Mouse (Mus musculus) erythroblast, adult 5-6 weeks (primary cell): ENCODE measurements around the gene Vmn1r9. TPM values are rescaled to one million over a fixed set of nuclear protein-coding genes. Genes with fewer than 3 reads are reported as not detected.
"Not testable (repeated sequence)": the region's sequence is repeated elsewhere in the genome, so short reads cannot be mapped to it uniquely, and the experiment has no call there.

Source experiments
- ATAC-seq: replicated peaks from 2 replicates; pipeline ENCODE4 v1.8.0; 2016; ENCODE audit warnings: moderate number of reproducible peaks, mild to moderate bottlenecking, moderate TSS enrichment, inconsistent platforms; ENCODE audit not compliant: poor library complexity, low FRiP score, severe bottlenecking
- total RNA-seq, 2 experiments: library from RNA; stranded (forward) in 1 of 2; stranded (reverse) in 1 of 2; fragments of 150-400 nt in 1 of 2; fragments of 200-764, 138-1000 nt in 1 of 2; gene quantifications; 2 replicates each; pipeline versions ENCODE4 v1.2.3 to v1.2.4; 2015 to 2017; ENCODE audit warnings: low replicate concordance in 2 of 2

Vmn1r9 gene
- total RNA-seq (2015; ENCODE audit: low replicate concordance) = not detected in 2 replicates
- total RNA-seq (2017; ENCODE audit: low replicate concordance) = 0.14 TPM in 1 of 2 replicates, not detected in the other

DNA sequence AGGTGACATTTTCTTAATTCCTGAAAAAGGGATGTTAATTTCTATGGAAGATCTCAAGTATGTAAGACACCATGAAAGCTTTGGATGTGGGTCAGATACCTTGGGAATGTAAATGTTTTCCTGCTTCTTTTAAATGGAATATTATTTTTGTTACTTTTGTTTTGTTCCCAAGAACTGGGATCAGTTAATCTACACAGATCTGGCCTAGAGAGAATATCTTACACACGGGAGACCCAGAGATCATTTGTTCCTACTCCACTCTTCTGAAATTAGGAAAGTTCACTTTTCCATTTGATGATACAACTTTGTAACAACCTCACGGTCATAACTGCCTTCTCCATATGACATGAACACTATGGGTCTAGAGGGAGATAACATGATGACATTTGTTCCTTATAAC lies at the start of gene Vmn1r9:
Gene Vmn1r9 (plus strand): TSS at position 301 of the 400 bp plus-strand sequence.
- no peak for ATAC-seq

GRCm38 (mm10) chr6:57025224-57025623 lies 41.4 kb upstream of the Vmn1r9 start, which contains the start of gene Vmn1r7:
Gene Vmn1r7, minus strand, starts transcription at chr6:57025324.
- ATAC-seq = not testable (repeated sequence)

DNA sequence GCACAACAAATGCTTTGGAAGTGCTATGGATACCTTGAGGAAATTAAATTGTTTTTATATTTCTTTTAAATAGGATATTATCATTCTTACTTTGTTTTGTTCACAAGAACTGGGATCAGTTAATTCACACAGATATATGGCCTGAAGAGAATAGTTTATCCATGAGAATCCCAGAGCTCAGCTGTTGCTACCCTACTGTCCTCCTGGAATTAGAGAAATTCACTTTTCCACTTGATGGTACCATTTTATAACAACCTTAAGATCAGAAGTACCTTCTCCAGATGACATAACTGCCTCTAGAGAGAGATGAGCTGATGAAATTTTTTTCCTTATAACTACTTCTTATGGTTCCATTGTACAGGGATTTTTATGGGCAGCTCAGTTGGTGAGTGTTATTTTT lies 34.6 kb upstream of the Vmn1r9 start, which contains the start of gene Vmn1r8:
Gene Vmn1r8 (plus strand): TSS at position 301 of the 400 bp plus-strand sequence.
- no peak for ATAC-seq

DNA sequence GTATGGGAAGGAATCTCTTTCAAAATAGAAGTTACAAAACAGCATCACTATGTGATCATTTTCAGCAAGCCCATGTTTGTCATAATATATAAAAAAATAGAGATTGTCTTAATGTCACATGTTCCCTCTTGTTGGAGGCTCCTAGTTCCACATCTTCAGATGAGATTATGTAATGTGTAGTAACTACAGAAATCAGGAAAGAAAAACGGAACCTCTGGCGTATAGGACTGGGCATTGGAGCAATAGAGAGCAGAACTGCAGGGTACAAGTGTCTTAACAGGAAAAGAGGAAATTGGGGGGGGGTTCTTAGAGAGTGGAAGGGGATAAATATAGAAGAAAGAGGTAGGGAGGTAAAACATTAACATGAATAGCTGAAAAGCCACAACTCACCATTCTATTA lies 31.9 kb upstream of the Vmn1r9 start:
- no peak for ATAC-seq

DNA sequence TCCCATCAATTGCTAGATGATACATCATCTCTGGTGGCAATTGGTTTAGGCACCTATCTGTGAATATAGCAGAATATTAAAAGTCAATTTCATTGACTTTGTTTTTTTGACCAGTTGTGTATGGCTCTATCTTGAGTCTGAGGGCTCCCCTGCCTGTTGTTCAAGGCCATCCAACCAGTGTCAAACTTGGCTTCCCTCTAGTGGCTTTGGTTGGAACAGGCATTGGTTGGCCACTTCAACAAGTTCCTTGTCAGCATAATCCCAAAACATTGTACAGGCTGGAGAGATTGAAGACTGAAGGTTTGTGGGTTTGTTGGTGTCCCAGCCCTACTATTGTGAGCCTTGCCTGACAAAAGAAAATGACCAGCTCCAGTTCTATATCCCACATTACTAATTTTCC lies 2.9 kb upstream of the Vmn1r9 start:
- no peak for ATAC-seq

- ATAC-seq = no peak
These were observed 39.8 kb downstream of the Vmn1r9 start for GRCm38 (mm10) chr6:57106358-57106757.

GRCm38 (mm10) chr6:57109154-57109553 lies 42.6 kb downstream of the Vmn1r9 start, which contains the start of gene Vmn1r10:
Gene Vmn1r10, plus strand, starts transcription at chr6:57109454.
- no peak for ATAC-seq

Other genes starting within 250 kb of the Vmn1r9 start
- 1.3 TPM in 1 of 2 replicates, not detected in the other for gene Fkbp9, start 234.7 kb upstream of the Vmn1r9 start, total RNA-seq (2015; ENCODE audit: low replicate concordance)
- gene Fkbp9, start 234.7 kb upstream of the Vmn1r9 start, total RNA-seq (2017; ENCODE audit: low replicate concordance) = 1.3 and 2.5 TPM in 2 replicates
- gene Nt5c3, start 142.9 kb upstream of the Vmn1r9 start, total RNA-seq (2015; ENCODE audit: low replicate concordance) = 1,582 and 1,701 TPM in 2 replicates
- 1,564 and 2,163 TPM in 2 replicates for gene Nt5c3, start 142.9 kb upstream of the Vmn1r9 start, total RNA-seq (2017; ENCODE audit: low replicate concordance)
- gene Vmn1r4, start 142.8 kb upstream of the Vmn1r9 start, total RNA-seq (2015; ENCODE audit: low replicate concordance) = 1.5 TPM in 1 of 2 replicates, not detected in the other
- gene Vmn1r4, start 142.8 kb upstream of the Vmn1r9 start, total RNA-seq (2017; ENCODE audit: low replicate concordance) = 0.56 and 1.7 TPM in 2 replicates
- 0.77 TPM in 1 of 2 replicates, not detected in the other for gene Vmn1r5, start 96.5 kb upstream of the Vmn1r9 start, total RNA-seq (2015; ENCODE audit: low replicate concordance)
- not detected in 2 replicates for gene Vmn1r5, start 96.5 kb upstream of the Vmn1r9 start, total RNA-seq (2017; ENCODE audit: low replicate concordance)
- gene Vmn1r6, start 69.5 kb upstream of the Vmn1r9 start, total RNA-seq (2015; ENCODE audit: low replicate concordance) = not detected in 2 replicates
- gene Vmn1r6, start 69.5 kb upstream of the Vmn1r9 start, total RNA-seq (2017; ENCODE audit: low replicate concordance) = 0.09 and 0.28 TPM in 2 replicates
- not detected in 2 replicates for gene Vmn1r7, start 41.5 kb upstream of the Vmn1r9 start, total RNA-seq (2015; ENCODE audit: low replicate concordance)
- not detected in 2 replicates for gene Vmn1r7, start 41.5 kb upstream of the Vmn1r9 start, total RNA-seq (2017; ENCODE audit: low replicate concordance)
- not detected in 2 replicates for gene Vmn1r8, start 34.5 kb upstream of the Vmn1r9 start, total RNA-seq (2015; ENCODE audit: low replicate concordance)
- not detected in 2 replicates for gene Vmn1r8, start 34.5 kb upstream of the Vmn1r9 start, total RNA-seq (2017; ENCODE audit: low replicate concordance)
- not detected in 2 replicates for gene Vmn1r10, start 42.7 kb downstream of the Vmn1r9 start, total RNA-seq (2015; ENCODE audit: low replicate concordance)
- not detected in 2 replicates for gene Vmn1r10, start 42.7 kb downstream of the Vmn1r9 start, total RNA-seq (2017; ENCODE audit: low replicate concordance)
- not detected in 2 replicates for gene Vmn1r11, start 66.7 kb downstream of the Vmn1r9 start, total RNA-seq (2015; ENCODE audit: low replicate concordance)
- not detected in 2 replicates for gene Vmn1r11, start 66.7 kb downstream of the Vmn1r9 start, total RNA-seq (2017; ENCODE audit: low replicate concordance)
- not detected in 2 replicates for gene Vmn1r12, start 90.1 kb downstream of the Vmn1r9 start, total RNA-seq (2015; ENCODE audit: low replicate concordance)
- gene Vmn1r12, start 90.1 kb downstream of the Vmn1r9 start, total RNA-seq (2017; ENCODE audit: low replicate concordance) = not detected in 2 replicates
- gene Vmn1r13, start 136.5 kb downstream of the Vmn1r9 start, total RNA-seq (2015; ENCODE audit: low replicate concordance) = not detected in 2 replicates
- 0.17 TPM in 1 of 2 replicates, not detected in the other for gene Vmn1r13, start 136.5 kb downstream of the Vmn1r9 start, total RNA-seq (2017; ENCODE audit: low replicate concordance)
- not detected in 2 replicates for gene Vmn1r14, start 164.9 kb downstream of the Vmn1r9 start, total RNA-seq (2015; ENCODE audit: low replicate concordance)
- not detected in 2 replicates for gene Vmn1r14, start 164.9 kb downstream of the Vmn1r9 start, total RNA-seq (2017; ENCODE audit: low replicate concordance)
- gene Vmn1r15, start 191.2 kb downstream of the Vmn1r9 start, total RNA-seq (2015; ENCODE audit: low replicate concordance) = not detected in 2 replicates
- gene Vmn1r15, start 191.2 kb downstream of the Vmn1r9 start, total RNA-seq (2017; ENCODE audit: low replicate concordance) = not detected in 2 replicates